Mouse (Mus musculus) small intestine, adult 2 months (tissue): ENCODE results near the gene Atl2.

Experiments used
- CTCF ChIP-seq: fragments of 200-500 bp; IDR thresholded peaks from 2 replicates; pipeline ENCODE4 v1.5.1; 2012; ENCODE audit warnings: low read depth, mild to moderate bottlenecking, control low read depth, inconsistent platforms, low read length, moderate library complexity, mixed read lengths; ENCODE audit not compliant: insufficient replicate concordance, insufficient read length; ENCODE audit errors: extremely low read depth
- POLR2A ChIP-seq: fragments of 200-500 bp; IDR thresholded peaks from 2 replicates; pipeline ENCODE4 v1.6.1; 2012; ENCODE audit warnings: low read depth, mild to moderate bottlenecking, control low read depth, inconsistent platforms, low read length, moderate library complexity

GRCm38 (mm10) chr17:79865027-79865426, 30.9 kb downstream of the Atl2 start:
- no peak for TF ChIP-seq POLR2A
- no peak for TF ChIP-seq CTCF
